Mouse (Mus musculus) G1E (cell line): ENCODE data around the gene Thrap3. TPM values are rescaled to one million over a fixed set of nuclear protein-coding genes. Genes with fewer than 3 reads are reported as not detected.

ENCODE experiments used
- ATAC-seq: 2 replicates; pipeline ENCODE4 v1.8.0; 2016; ENCODE audit warnings: mild to moderate bottlenecking; ENCODE audit not compliant: insufficient number of reproducible peaks, poor library complexity, low FRiP score, severe bottlenecking; ENCODE audit errors: extremely low read depth
- DNase-seq: peaks from one replicate; pipeline ENCODE4 v3.0.0; 2012; ENCODE audit warnings: low spot score
- H3K27me3 ChIP-seq: 2 replicates; pipeline ENCODE4 v1.6.1; 2012; ENCODE audit warnings: mild to moderate bottlenecking, low read length, inconsistent platforms; ENCODE audit not compliant: insufficient read depth
- H3K36me3 ChIP-seq: replicated peaks from 2 replicates; pipeline ENCODE3; 2012; ENCODE audit warnings: mild to moderate bottlenecking, inconsistent platforms
- H3K4me1 ChIP-seq: 2 replicates; pipeline ENCODE4 v1.6.1; 2012; ENCODE audit warnings: low read depth, low read length, inconsistent platforms, mixed read lengths; ENCODE audit not compliant: insufficient read depth
- H3K4me3 ChIP-seq: 2 replicates; pipeline ENCODE4 v1.5.1; 2012; ENCODE audit warnings: low read depth, mild to moderate bottlenecking, inconsistent platforms, low read length, moderate library complexity, mixed read lengths
- H3K9me3 ChIP-seq: replicated peaks from 2 replicates; pipeline ENCODE4 v1.6.1; 2012; ENCODE audit warnings: inconsistent platforms
- CTCF ChIP-seq: IDR thresholded peaks from 2 replicates; pipeline ENCODE4 v1.5.1; 2012; ENCODE audit warnings: low read depth, low read length, inconsistent platforms, mixed read lengths
- GATA1 ChIP-seq: IDR thresholded peaks from 2 replicates; pipeline ENCODE4 v1.6.1; 2012; ENCODE audit warnings: borderline replicate concordance, low read length, inconsistent platforms, mixed read lengths
- GATA2 ChIP-seq: IDR thresholded peaks from 2 replicates; pipeline ENCODE4 v1.6.1; 2012; ENCODE audit warnings: low read depth, low read length, inconsistent platforms, borderline replicate concordance
- POLR2AphosphoS5 ChIP-seq: IDR thresholded peaks from 2 replicates; pipeline ENCODE4 v1.6.1; 2012; ENCODE audit warnings: low read depth, low read length, inconsistent platforms; ENCODE audit not compliant: insufficient replicate concordance
- TAL1 ChIP-seq: conservative IDR thresholded peaks from 2 replicates; pipeline ENCODE4 v1.6.1; 2012; ENCODE audit warnings: low read depth, low read length, inconsistent platforms, mixed read lengths
- polyA plus RNA-seq: library from polyadenylated mRNA; stranded (reverse); fragments of >175 nt; gene quantifications from 2 replicates; pipeline ENCODE4 v1.2.3, GENCODE M21; 2012
- total RNA-seq, 2 experiments: library from RNA; stranded (forward) in 1 of 2; stranded (reverse) in 1 of 2; fragments of 200-1000 nt in 1 of 2; fragments of >200 nt in 1 of 2; fragmentation: Nextera tagmentation in 1 of 2; gene quantifications; 2 replicates each; pipeline ENCODE4 v1.2.3; 2014 to 2017

Thrap3 gene
- total and polyA plus RNA-seq, 3 experiments: 209 to 356 (median 305) TPM

- TF ChIP-seq TAL1 (no peak), GATA1 (no peak), CTCF (no peak), GATA2 (no peak), POLR2AphosphoS5 (no peak)
- Histone ChIP-seq H3K27me3 (no peaks in the 10 kb centered on the region), H3K4me3 (no peak overlapping the region; the same call in 1 of the 2 replicates), H3K36me3 (peaks cover 14% of the 10 kb centered on the region), H3K9me3 (no peaks in the 10 kb centered on the region), H3K4me1 (peaks cover 35% of the 10 kb centered on the region)
- ATAC-seq: no peak
- DNase-seq: no peak
Measured at GRCm38 (mm10) chr4:126204016-126204415, 1.5 kb upstream of the Thrap3 start.

DNA sequence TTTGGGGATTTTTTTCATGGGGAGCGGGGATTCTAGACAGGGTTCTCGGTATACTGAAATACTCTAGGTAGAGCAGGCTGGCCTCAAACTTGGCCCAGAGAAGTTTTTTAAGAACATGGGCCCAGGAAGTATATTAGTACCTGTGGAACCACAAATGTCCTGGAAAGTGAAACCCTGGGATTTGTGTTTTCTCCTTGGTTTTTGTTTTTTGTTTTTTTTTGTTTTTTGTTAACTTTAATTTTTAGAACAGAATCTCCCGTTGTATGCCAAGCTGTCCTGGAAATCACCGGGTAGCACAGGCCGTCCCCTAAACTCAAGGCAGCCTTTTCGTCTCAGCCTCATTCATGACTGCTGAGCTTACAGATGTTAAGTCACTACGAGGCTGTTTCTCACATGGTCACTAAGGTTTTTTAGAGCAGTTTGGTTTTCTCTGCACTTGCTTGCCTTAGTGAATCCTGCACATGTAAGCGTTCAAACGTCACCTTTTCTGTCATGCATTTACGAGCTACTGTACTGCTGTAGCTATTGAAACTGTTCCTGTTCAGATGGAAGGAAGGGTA lies 856 bp upstream of the Thrap3 start:
- Histone ChIP-seq H3K36me3 (peaks cover 18% of the 10 kb centered on the region), H3K4me1 (peaks cover 40% of the 10 kb centered on the region)

DNA sequence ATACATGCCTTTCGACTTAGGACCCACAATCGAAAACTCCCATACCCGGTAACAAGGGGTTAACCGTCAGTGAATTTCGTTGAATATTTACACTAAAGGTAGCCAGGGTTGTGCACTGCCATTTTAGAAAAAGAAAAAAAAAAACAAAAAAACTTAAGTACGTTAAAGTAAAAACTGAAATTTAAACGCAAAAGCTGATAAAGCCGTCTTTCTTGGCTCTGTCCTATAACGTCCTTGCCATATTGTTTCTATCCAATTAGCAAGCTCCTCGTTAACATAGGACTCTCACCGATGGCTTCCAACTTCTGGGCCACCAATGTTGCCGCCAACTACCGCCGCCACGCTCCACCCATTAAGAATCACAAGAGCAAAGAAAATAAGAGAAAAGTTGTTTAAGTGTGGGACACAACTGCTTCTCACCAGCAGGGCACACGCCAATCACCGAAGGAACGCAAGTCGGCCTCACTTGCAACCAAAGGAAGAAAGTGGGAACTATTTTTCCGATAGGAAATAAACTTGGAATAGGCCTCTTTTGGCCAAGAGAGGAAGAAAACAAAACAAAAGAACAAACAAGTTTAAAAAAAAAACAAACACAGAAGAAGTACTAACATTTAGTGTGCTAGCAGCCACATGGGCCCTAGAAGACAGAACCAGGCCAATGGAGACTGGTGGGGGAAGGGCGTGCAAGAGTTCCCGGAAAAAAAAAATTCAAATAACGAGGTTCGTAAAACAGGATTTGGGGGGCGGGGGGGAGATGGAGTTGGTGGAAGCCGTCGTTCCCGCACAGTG lies 852 bp downstream of the Thrap3 start:
- no peaks in the 10 kb centered on the region for H3K9me3 ChIP-seq
- DNase-seq (peak; percentile 40), ATAC-seq (0 out of 2 replicates have a peak, but pooled peaks have one; percentile 4)
- peaks cover 49% of the 10 kb centered on the region for H3K4me1 ChIP-seq
- no peaks in the 10 kb centered on the region for H3K27me3 ChIP-seq
- TF ChIP-seq CTCF: no peak
- peak overlapping the region; percentile 77 for H3K4me3 ChIP-seq
- H3K36me3 ChIP-seq: peaks cover 31% of the 10 kb centered on the region

More for the DNA sequence above, 856 bp upstream of the Thrap3 start:
- TF ChIP-seq CTCF: no peak
- TF ChIP-seq TAL1: no peak
- no peak for TF ChIP-seq GATA1
- no peak for TF ChIP-seq POLR2AphosphoS5
- no peak for TF ChIP-seq GATA2
- DNase-seq (no peak), ATAC-seq (no peak)
- Histone ChIP-seq H3K4me3 (peak overlapping the region; percentile 77), H3K27me3 (no peaks in the 10 kb centered on the region), H3K9me3 (no peaks in the 10 kb centered on the region)

DNA sequence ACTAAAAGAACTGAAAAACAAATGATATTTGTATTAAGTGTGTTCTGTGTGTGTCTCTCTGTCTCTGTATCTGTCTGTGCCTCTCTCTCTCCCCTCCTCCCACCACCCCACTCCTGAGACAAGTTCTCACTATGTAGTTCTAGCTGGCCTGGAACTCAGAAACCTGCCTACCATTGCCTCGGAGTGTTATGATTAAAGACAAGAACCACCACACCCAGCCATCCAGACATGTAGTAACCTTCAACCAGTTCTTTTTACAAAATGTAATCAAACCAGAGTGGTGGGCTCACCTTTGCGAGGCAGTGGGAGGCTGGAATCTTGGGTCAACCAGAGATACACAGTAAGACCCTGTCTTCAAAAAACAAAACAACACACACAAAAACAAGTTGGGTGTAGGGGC lies 1.9 kb downstream of the Thrap3 start:
- H3K9me3 ChIP-seq: no peaks in the 10 kb centered on the region
- DNase-seq (no peak), ATAC-seq (no peak)
- H3K4me3 ChIP-seq: peak overlapping the region; percentile 77
- H3K4me1 ChIP-seq: peaks cover 55% of the 10 kb centered on the region
- no peaks in the 10 kb centered on the region for H3K27me3 ChIP-seq
- TF ChIP-seq GATA2 (no peak), GATA1 (no peak), CTCF (no peak), TAL1 (no peak), POLR2AphosphoS5 (no peak)
- H3K36me3 ChIP-seq: peaks cover 38% of the 10 kb centered on the region

DNA sequence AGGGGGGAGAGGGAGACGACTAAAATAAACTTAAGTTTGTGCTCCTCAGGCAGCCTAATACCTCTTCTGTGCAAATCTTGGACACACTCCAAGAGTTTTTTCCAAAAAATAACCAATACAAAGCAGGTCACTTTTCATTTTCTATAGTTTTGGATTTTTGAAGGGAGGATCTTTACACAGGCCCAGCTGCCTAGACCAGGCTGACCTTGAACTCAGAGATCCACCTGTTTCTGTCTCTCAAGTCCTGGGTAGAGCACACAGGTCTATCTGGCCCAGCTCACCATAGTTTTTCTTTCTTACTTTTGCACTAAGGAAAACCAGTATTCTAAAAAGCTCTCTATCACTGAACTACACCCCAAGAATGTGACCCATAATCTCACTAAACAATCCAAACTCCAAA lies 2.5 kb downstream of the Thrap3 start:
- ATAC-seq (no peak), DNase-seq (no peak)
- Histone ChIP-seq H3K36me3 (peaks cover 41% of the 10 kb centered on the region), H3K9me3 (no peaks in the 10 kb centered on the region), H3K4me1 (peaks cover 56% of the 10 kb centered on the region), H3K4me3 (peak overlapping the region; percentile 77), H3K27me3 (no peaks in the 10 kb centered on the region)
- TF ChIP-seq CTCF (no peak), GATA2 (no peak), POLR2AphosphoS5 (no peak), GATA1 (no peak), TAL1 (no peak)

- peak overlapping the region; percentile 77 for H3K4me3 ChIP-seq
Measured at GRCm38 (mm10) chr4:126199556-126199955, 3.0 kb downstream of the Thrap3 start.

More at GRCm38 (mm10) chr4:126199556-126199955, 3.0 kb downstream of the Thrap3 start:
- Histone ChIP-seq H3K27me3 (no peaks in the 10 kb centered on the region), H3K9me3 (no peaks in the 10 kb centered on the region), H3K36me3 (peaks cover 46% of the 10 kb centered on the region), H3K4me1 (peaks cover 58% of the 10 kb centered on the region)
- ATAC-seq: no peak
- no peak for DNase-seq
- TF ChIP-seq GATA2 (no peak), CTCF (no peak), POLR2AphosphoS5 (no peak), GATA1 (no peak)
